In genomic region chr2:93045129-93045817, GRCm38 (mm10) we compare ENCODE assay signal across 7 mouse cellular contexts. TPM values are rescaled to one million over a fixed set of nuclear protein-coding genes. Genes with fewer than 3 reads are reported as not detected.
DNase-seq lines count a peak whose midpoint lies in the region; ATAC-seq and TF ChIP-seq lines count a peak whose summit lies in the region.

No protein-coding gene starts in this region.

- peak overlapping the region; percentile 96 for H3K9ac ChIP-seq in embryonic facial prominence, embryonic 12.5 days
- H3K9ac ChIP-seq in heart, adult 2 months (ENCODE audit: low read depth, low read length), result peak overlapping the region; percentile 95
- H3K9ac ChIP-seq in limb, embryonic 13.5 days, result peak overlapping the region; percentile 99
- peak overlapping the region; percentile 94 for H3K9ac ChIP-seq in midbrain, embryonic 16.5 days (ENCODE audit: low read depth, low read length)

- H3K4me1 ChIP-seq in embryonic facial prominence, embryonic 12.5 days, result peaks cover 42% of the 10 kb centered on the region
- H3K4me1 ChIP-seq in heart, adult 2 months (ENCODE audit: control insufficient read depth, insufficient read depth, low read length), result peaks cover 9% of the 10 kb centered on the region
- H3K4me1 ChIP-seq in limb, embryonic 13.5 days, result peaks cover 49% of the 10 kb centered on the region
- H3K4me1 ChIP-seq in midbrain, embryonic 16.5 days (ENCODE audit: control insufficient read depth, insufficient read depth, low read length), result peaks cover 17% of the 10 kb centered on the region

- no peaks in the 10 kb centered on the region for H3K36me3 ChIP-seq in embryonic facial prominence, embryonic 12.5 days
- H3K36me3 ChIP-seq in heart, adult 2 months (ENCODE audit: control insufficient read depth, insufficient read depth, low read length), result no peaks in the 10 kb centered on the region
- peaks cover 5% of the 10 kb centered on the region; the same call in 1 of the 2 replicates for H3K36me3 ChIP-seq in limb, embryonic 13.5 days
- H3K36me3 ChIP-seq in midbrain, embryonic 16.5 days (ENCODE audit: control insufficient read depth, insufficient read depth, low read length), result no peaks in the 10 kb centered on the region

- peak overlapping the region; percentile 81 for H3K4me3 ChIP-seq in embryonic facial prominence, embryonic 12.5 days
- H3K4me3 ChIP-seq in heart, adult 2 months, result peak overlapping the region; percentile 64
- H3K4me3 ChIP-seq in limb, embryonic 13.5 days, result peak overlapping the region; percentile 85
- H3K4me3 ChIP-seq in midbrain, embryonic 16.5 days (ENCODE audit: low read depth, low read length), result peak overlapping the region; percentile 98

- TF ChIP-seq CTCF in heart, adult 2 months (IDR thresholded peaks at IDR 0.05), result peak; percentile 31

- intact Hi-C loops in heart, adult 2 months (cut with DNase I), result loop anchor here (5.0 kb wide), 1 partner anchor 58 kb away; no protein-coding TSS in a partner anchor

- peak; percentile 97 for DNase-seq in adrenal gland, postnatal 25 days
- peak; percentile 98 for DNase-seq in heart, adult 2 months
- peak; percentile 95 to 96 for DNase-seq in kidney, adult 8-10 months
- DNase-seq in spleen, postnatal 10 days (ENCODE audit: low spot score in 2 of 2), result peak; percentile 75 to 91

- no peaks in the 10 kb centered on the region for H3K9me3 ChIP-seq in embryonic facial prominence, embryonic 12.5 days
- no peaks in the 10 kb centered on the region for H3K9me3 ChIP-seq in limb, embryonic 13.5 days
- H3K9me3 ChIP-seq in midbrain, embryonic 16.5 days (replicated peaks; ENCODE audit: control insufficient read depth, low read length, poor library complexity, severe bottlenecking), result no peaks in the 10 kb centered on the region

- TF ChIP-seq EP300 in heart, adult 2 months (IDR thresholded peaks at IDR 0.05; ENCODE audit: insufficient read depth, low read depth, low read length), result no peak

- under 1% methylated on average over 44 of the region's 55 CpGs for WGBS in embryonic facial prominence, embryonic 12.5 days
- WGBS in heart, adult 2 months, result under 1% methylated on average over 50 of the region's 55 CpGs
- under 1% methylated on average over 38 of the region's 55 CpGs for WGBS in limb, embryonic 13.5 days
- WGBS in midbrain, embryonic 16.5 days, result 0% methylated on average over 30 of the region's 55 CpGs

- peak; percentile 93 for ATAC-seq in embryonic facial prominence, embryonic 12.5 days (ENCODE audit: insufficient number of reproducible peaks, insufficient read depth, low FRiP score, low TSS enrichment)
- ATAC-seq in limb, embryonic 13.5 days (ENCODE audit: low FRiP score, low read depth), result peak; percentile 95
- peak; percentile 98 for ATAC-seq in midbrain, embryonic 16.5 days

- peak overlapping the region; percentile 73 for H3K4me2 ChIP-seq in embryonic facial prominence, embryonic 12.5 days (replicated peaks)
- peak overlapping the region; percentile 90 for H3K4me2 ChIP-seq in limb, embryonic 13.5 days (replicated peaks)
- peak overlapping the region; percentile 92 for H3K4me2 ChIP-seq in midbrain, embryonic 16.5 days (ENCODE audit: low read length)

- H3K27ac ChIP-seq in embryonic facial prominence, embryonic 12.5 days, result peak overlapping the region; percentile 99
- H3K27ac ChIP-seq in heart, adult 2 months, result peak overlapping the region; percentile 97
- H3K27ac ChIP-seq in limb, embryonic 13.5 days, result peak overlapping the region; percentile 99
- H3K27ac ChIP-seq in midbrain, embryonic 16.5 days (ENCODE audit: low read length), result peak overlapping the region; percentile 96

- H3K27me3 ChIP-seq in embryonic facial prominence, embryonic 12.5 days, result no peaks in the 10 kb centered on the region
- no peaks in the 10 kb centered on the region for H3K27me3 ChIP-seq in heart, adult 2 months (ENCODE audit: control insufficient read depth, insufficient read depth, low read length)
- H3K27me3 ChIP-seq in limb, embryonic 13.5 days, result no peaks in the 10 kb centered on the region
- no peaks in the 10 kb centered on the region for H3K27me3 ChIP-seq in midbrain, embryonic 16.5 days (ENCODE audit: control insufficient read depth, insufficient read depth, low read depth, low read length)

- H3K79me2 ChIP-seq in heart, adult 2 months (replicated peaks; ENCODE audit: control insufficient read depth, insufficient read depth, low read length), result no peaks in the 10 kb centered on the region

- peak; percentile 82 for TF ChIP-seq POLR2A in heart, adult 2 months (IDR thresholded peaks at IDR 0.05; ENCODE audit: insufficient read depth, low read depth, low read length)

RNA-seq across cellular contexts. Expression of gene Prdm11, which starts 0.7 kb away (rescaled TPM):
- total RNA-seq in adrenal gland, postnatal 25 days (2021), result 63.1 and 63.6 TPM in 2 replicates
- polyA plus RNA-seq in embryonic facial prominence, embryonic 12.5 days (2016; fragmentation: Nextera tagmentation; extraction: Ambion mirVana), result 6.2 and 6.9 TPM in 2 replicates
- total RNA-seq in heart, adult 2 months (2021), result 1 to 10 TPM; 7.9 to 9.5 TPM
- 4.4 and 6.1 TPM in 2 replicates for polyA plus RNA-seq in heart, adult 2 months (2012; rRNA removed)
- 7.1 and 7.8 TPM in 2 replicates for polyA plus RNA-seq in limb, embryonic 13.5 days (2015; fragmentation: Nextera tagmentation; extraction: Ambion mirVana)
- polyA plus RNA-seq in midbrain, embryonic 16.5 days (2015; fragmentation: Nextera tagmentation; extraction: Ambion mirVana), result 2.1 and 2.6 TPM in 2 replicates

Comparison
In these comparisons a context has a peak if more than half of its experiments do, and no peak if none do; other contexts are left out.
1. Peak in every context shown above with its lines: DNase-seq, ATAC-seq, H3K4me3 ChIP-seq and H3K27ac ChIP-seq.